Mouse (Mus musculus) E14TG2a.4 (cell line): ENCODE data around the gene Cemip.

Experiments
- CTCF ChIP-seq: conservative IDR thresholded peaks from 2 replicates; pipeline ENCODE4 v1.5.1; 2014; ENCODE audit warnings: low read length
- NANOG ChIP-seq: IDR thresholded peaks from 2 replicates; pipeline ENCODE4 v1.6.1; 2014; ENCODE audit warnings: borderline replicate concordance, low read length, mixed read lengths
- POU5F1 ChIP-seq: IDR thresholded peaks from 2 replicates; pipeline ENCODE4 v1.6.1; 2014; ENCODE audit warnings: low read length, borderline replicate concordance

- TF ChIP-seq CTCF, result no peak
- TF ChIP-seq POU5F1, result no peak
- no peak for TF ChIP-seq NANOG
These were observed 16.3 kb upstream of the Cemip start for GRCm38 (mm10) chr7:84102589-84102988.
